Mouse (Mus musculus) cerebellum, postnatal 10 days (tissue): ENCODE measurements at regions not wholly inside any gene's neighbourhood (a gene's known extent, or its start where the extent isn't known, plus 50 kb on each side); places are given as distances from the start of the nearest gene placed in this dataset.
"Not testable (repeated sequence)": the region's sequence is repeated elsewhere in the genome, so short reads cannot be mapped to it uniquely, and the experiment has no call there.

Experiments used
- DNase-seq, 2 experiments: peaks; one replicate each; pipeline ENCODE4 v3.0.0; 2021; ENCODE audit warnings: mixed read lengths in 2 of 2

DNA sequence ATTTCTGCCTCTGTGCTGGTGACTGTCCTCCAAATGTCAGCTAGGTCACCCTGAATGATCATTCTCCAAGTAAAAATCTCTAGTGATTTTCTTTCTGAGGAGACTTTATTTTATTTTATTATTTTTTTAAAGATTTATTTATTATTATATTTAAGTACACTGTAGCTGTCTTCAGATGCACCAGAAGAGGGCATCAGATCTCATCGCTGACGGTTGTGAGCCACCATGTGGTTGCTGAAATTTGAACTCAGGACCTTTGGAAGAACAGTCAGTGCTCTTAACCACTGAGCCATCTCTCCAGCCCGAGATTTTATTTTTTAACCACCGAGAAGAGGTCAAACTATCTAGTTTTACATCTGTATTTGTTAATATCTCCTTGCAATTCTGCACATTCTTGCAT is 50.5 kb upstream of the Slc44a3 start:
- DNase-seq = not testable (repeated sequence)
